Mouse (Mus musculus) bone marrow, adult 2 months (tissue): ENCODE measurements around the gene March9. TPM values are rescaled to one million over a fixed set of nuclear protein-coding genes. Genes with fewer than 3 reads are reported as not detected.
"Not testable (repeated sequence)": the region's sequence is repeated elsewhere in the genome, so short reads cannot be mapped to it uniquely, and the experiment has no call there.

Source experiments
- H3K27ac ChIP-seq: fragments of 200-500 bp; 2 replicates; pipeline ENCODE4 v1.5.1; 2012; ENCODE audit warnings: low read depth, mild to moderate bottlenecking, control low read depth, inconsistent platforms, low read length; ENCODE audit not compliant: control insufficient read depth, poor library complexity, insufficient read depth
- H3K4me1 ChIP-seq: fragments of 200-500 bp; 2 replicates; pipeline ENCODE4 v1.6.1; 2011; ENCODE audit warnings: low read length; ENCODE audit not compliant: control insufficient read depth, insufficient read depth
- H3K4me3 ChIP-seq: fragments of 200-500 bp; replicated peaks from 2 replicates; pipeline ENCODE3; 2011; ENCODE audit warnings: mild to moderate bottlenecking, low read depth, low read length, control low read depth; ENCODE audit not compliant: control insufficient read depth
- CTCF ChIP-seq: fragments of 200-500 bp; IDR thresholded peaks from 2 replicates; pipeline ENCODE4 v1.5.1; 2011; ENCODE audit warnings: low read length, control low read depth; ENCODE audit not compliant: control insufficient read depth, insufficient read depth
- POLR2A ChIP-seq: fragments of 200-500 bp; IDR thresholded peaks from 2 replicates; pipeline ENCODE4 v1.6.1; 2011; ENCODE audit warnings: low read depth, mild to moderate bottlenecking, control low read depth, low read length, borderline replicate concordance; ENCODE audit not compliant: control insufficient read depth
- WGBS: fragments of 180-500 bp; shearing (Covaris S2); methylation state at CpG from one replicate; pipeline ENCODE4 v1.1.7; 2018; 5-methylcytosine and 5-hydroxymethylcytosine counted together
- polyA plus RNA-seq: library from polyadenylated mRNA; stranded (reverse); fragments of >200 nt; gene quantifications from 2 replicates; pipeline ENCODE4 v1.2.4, GENCODE M21; 2011; ENCODE audit warnings: low replicate concordance; ENCODE audit not compliant: missing spikeins, insufficient read depth, insufficient read length

The March9 gene
- polyA plus RNA-seq, 1 experiment: 1.6 TPM

DNA sequence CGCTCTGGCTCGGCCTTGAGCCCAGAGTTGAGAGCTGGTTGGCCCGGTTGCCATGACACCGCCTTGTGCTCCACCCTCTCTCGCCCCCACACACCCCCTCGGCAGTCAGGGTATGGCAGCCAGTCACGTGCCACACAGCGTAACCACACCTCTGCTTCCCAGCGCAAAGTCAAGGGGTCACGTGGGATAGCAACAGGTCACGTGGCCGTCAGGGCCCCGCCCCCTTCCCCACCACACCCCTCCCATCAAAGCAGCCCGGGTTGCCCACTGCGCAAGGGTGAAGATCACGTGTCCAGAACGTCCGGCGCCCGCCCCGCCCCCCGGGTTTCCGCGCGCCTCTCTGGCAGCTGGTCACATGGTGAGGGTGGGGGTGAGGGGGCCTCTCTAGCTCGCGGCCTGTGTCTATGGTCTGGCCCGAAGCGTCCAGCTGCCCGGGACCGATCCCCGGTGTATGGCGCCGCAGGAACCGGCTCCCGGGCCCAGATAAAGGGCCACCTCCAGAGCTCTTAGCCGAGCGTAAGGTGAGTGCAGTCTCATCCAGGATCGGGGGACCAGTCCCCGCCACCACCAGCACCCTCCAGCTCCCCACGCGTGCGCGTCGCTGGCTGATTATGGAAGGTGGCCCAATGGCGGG, 3.4 kb upstream of the March9 start, which contains the start of gene Cdk4:
Gene Cdk4 (plus strand): TSS at position 296 of the 634 bp plus-strand sequence.
- TF ChIP-seq POLR2A (peak; percentile 56; the same call in 1 of the 2 replicates), CTCF (no peak)
- WGBS: under 1% methylated on average over 46 of the region's 46 CpGs
- Histone ChIP-seq H3K4me1 (no peaks in the 10 kb centered on the region; the same call in 1 of the 2 replicates), H3K27ac (peak within 1 kb of the TSS; percentile 54), H3K4me3 (peak within 1 kb of the TSS; percentile 76)

DNA sequence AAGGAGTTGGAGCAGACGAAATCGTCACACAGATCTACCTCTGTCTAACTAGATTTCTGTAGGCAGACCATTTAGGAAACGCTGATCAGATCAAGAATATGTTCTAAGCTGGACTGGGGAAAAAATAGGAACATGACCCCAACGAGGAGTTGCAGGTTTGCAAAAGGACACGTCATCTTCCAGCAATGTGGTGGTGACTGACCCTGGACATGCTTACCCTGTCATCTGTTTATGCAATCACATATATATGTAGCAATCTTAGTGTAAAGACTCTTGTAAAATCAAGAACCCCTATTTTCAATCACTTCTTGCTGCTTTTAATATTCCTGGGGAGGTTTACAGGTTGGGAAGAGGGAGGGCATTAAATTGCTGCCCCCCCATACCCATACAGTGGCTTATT, 2.5 kb upstream of the March9 start:
- H3K4me1 ChIP-seq: no peaks in the 10 kb centered on the region; the same call in 1 of the 2 replicates

GRCm38 (mm10) chr10:127062101-127062500, 2.1 kb upstream of the March9 start:
- H3K4me1 ChIP-seq, H3K27ac ChIP-seq: not testable (repeated sequence)

More for the DNA sequence above, 2.5 kb upstream of the March9 start:
- Histone ChIP-seq H3K4me3 (no peak overlapping the region), H3K27ac (no peak overlapping the region)
- TF ChIP-seq CTCF (no peak), POLR2A (no peak)
- WGBS: 49% methylated on average over 5 of the region's 5 CpGs

GRCm38 (mm10) chr10:127061513-127061912, 1.5 kb upstream of the March9 start:
- Histone ChIP-seq H3K4me1 (no peaks in the 10 kb centered on the region; the same call in 1 of the 2 replicates), H3K27ac (no peak overlapping the region)
- 75% methylated on average over 2 of the region's 2 CpGs for WGBS

More at GRCm38 (mm10) chr10:127062101-127062500, 2.1 kb upstream of the March9 start:
- WGBS: 74% methylated on average over 4 of the region's 4 CpGs
- H3K4me3 ChIP-seq: not testable (repeated sequence)

DNA sequence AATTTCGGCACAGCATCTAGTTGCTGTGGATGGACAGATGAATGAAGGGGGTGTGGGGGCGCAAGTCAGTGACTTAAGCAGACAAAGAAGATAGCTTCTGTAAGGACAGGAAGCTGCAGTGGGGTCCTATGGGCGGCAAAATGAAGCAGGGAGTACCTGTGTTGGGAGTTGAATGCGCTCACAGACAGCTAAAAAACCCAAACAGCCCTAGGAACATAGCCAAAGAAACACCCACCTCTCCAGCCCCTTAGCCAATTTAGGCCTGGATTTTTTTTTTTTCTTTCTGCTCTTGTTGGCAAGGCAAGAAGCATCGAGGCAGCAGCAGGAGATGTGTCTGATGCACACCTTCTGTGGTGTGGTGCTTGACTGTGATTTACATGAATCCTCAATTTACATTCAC, 1.1 kb upstream of the March9 start:
- H3K27ac ChIP-seq: no peak overlapping the region
- no peak for TF ChIP-seq CTCF
- TF ChIP-seq POLR2A: no peak
- WGBS: 67% methylated on average over 5 of the region's 5 CpGs
- no peak overlapping the region for H3K4me3 ChIP-seq
- no peaks in the 10 kb centered on the region; the same call in 1 of the 2 replicates for H3K4me1 ChIP-seq

More at GRCm38 (mm10) chr10:127061513-127061912, 1.5 kb upstream of the March9 start:
- no peak for TF ChIP-seq CTCF
- TF ChIP-seq POLR2A: no peak
- H3K4me3 ChIP-seq: no peak overlapping the region

DNA sequence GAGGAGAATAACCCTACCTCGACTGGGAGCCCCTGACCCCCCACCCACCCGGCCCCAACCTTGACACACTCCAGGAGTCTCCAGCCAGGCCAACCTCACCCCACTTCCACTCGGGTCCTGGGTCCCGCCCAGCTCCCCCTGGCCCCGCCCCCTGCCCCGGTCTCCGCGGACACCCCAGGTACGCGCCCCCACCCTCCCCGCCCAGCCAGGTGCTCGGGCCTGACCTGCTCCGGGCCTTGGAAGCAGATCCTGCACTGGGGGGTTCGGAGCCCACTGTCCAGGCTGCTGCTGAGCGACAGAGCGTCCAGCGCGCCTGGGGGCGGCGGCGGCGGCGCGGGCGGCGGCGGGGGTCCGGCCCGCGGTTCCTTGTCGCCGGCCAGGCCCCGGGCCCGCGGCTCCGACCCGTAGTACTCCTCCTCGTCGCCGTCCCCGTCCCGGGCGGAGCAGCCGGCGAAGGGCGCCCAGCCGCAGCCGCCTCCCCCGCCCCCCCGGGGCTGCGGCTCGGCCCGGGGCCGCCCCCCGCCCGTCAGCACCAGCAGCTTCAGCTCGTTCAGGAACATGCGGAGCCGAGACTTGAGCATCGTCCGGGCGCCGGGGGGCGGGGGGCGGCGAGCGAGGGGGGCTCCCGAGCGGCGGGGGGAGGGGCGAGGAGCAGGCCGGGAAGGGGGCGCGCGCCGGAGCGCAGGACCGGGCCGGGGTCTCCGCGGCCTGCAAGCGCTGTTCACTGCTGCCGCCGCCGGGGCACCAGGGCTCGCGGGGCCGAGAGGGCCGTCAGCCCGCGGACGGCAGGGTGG, 613 bp downstream of the March9 start:
- no peak overlapping the region for H3K27ac ChIP-seq
- H3K4me1 ChIP-seq: peaks cover 1% of the 10 kb centered on the region; the same call in 1 of the 2 replicates
- 2% methylated on average over 69 of the region's 92 CpGs for WGBS
- H3K4me3 ChIP-seq: no peak overlapping the region
- TF ChIP-seq POLR2A (no peak), CTCF (no peak)

- Histone ChIP-seq H3K27ac (no peak overlapping the region), H3K4me3 (no peak overlapping the region), H3K4me1 (peaks cover 1% of the 10 kb centered on the region; the same call in 1 of the 2 replicates)
- 9% methylated on average over 8 of the region's 8 CpGs for WGBS
- TF ChIP-seq POLR2A (no peak), CTCF (no peak)
These were observed 1.3 kb downstream of the March9 start for GRCm38 (mm10) chr10:127058708-127059107.

GRCm38 (mm10) chr10:127058161-127058560, 1.8 kb downstream of the March9 start:
- no peak overlapping the region for H3K4me3 ChIP-seq
- H3K27ac ChIP-seq: no peak overlapping the region
- TF ChIP-seq CTCF (peak; percentile 96), POLR2A (no peak)
- WGBS: under 1% methylated on average over 9 of the region's 9 CpGs
- peaks cover 1% of the 10 kb centered on the region; the same call in 1 of the 2 replicates for H3K4me1 ChIP-seq
